Mouse (Mus musculus) kidney, adult 2 months (tissue): ENCODE data around the gene Cacng4.

Experiments used
- CTCF ChIP-seq: fragments of 200-500 bp; conservative IDR thresholded peaks from 2 replicates; pipeline ENCODE4 v1.5.1; 2011; ENCODE audit warnings: low read depth, mild to moderate bottlenecking, control low read depth, low read length, moderate library complexity, mixed read lengths; ENCODE audit not compliant: insufficient read depth, insufficient read length
- POLR2A ChIP-seq: fragments of 200-500 bp; IDR thresholded peaks from one replicate; pipeline ENCODE4 v1.6.1; 2011; ENCODE audit warnings: low read depth, low read length, control low read depth

DNA sequence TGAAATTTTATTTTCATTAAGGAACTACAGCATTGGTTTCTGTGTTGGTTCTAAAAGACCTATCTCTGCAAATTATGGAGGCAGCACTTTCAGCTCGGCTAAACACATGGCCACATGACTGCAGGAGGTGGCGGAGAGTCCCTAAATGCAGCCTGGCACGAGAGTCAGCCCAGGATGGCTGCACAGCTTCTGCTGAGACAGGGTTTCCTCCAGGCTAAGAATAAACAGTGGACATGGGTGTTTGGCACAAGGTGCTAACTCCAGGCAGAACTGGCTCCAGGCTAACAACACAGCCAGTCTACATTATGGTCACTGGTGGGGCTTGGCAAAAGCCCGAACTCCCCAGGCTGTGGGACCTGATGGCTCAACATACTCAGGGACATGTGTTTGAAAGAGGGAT lies 63.4 kb downstream of the Cacng4 start:
- TF ChIP-seq POLR2A = no peak
- no peak for TF ChIP-seq CTCF
